In the genomic region with DNA sequence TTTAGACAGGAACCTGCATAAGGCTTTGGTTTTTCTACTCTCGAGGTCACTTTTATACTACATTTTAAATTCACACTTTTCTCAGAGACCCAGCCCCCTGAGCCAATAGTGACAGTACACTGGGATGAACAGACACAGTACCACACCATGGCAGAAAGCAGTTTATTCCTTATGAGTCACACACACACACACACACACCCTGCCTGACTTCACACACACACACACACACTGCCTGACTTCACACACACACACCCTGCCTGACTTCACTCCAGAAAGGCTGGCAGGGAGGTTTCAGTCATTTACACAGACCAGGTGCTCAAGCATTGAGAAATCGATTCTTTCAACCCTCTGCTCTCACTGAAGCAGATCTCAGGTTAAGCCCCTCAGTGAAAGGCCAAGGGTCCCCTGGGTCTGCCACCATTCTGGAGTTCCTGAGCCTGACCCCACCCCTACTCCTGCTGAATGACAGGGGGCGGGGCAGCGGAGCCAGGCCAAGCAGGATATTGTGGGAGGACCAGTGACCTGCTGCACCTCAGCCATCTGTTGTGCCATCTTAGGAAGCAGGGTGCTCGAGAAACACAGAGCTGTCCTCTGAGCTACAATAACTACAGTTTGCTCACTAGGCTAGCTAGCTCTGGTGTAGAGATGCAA, we compare ENCODE assay signal across 10 mouse cellular contexts. TPM values are rescaled to one million over a fixed set of nuclear protein-coding genes. Genes with fewer than 3 reads are reported as not detected.
DNase-seq lines count a peak whose midpoint lies in the region; ATAC-seq lines count a peak whose summit lies in the region.
"Had no signal": no experiment of that assay in that cellular context is flagged by ENCODE, and none has a peak within 500 bp of the region (broad histone marks: within the 10 kb centered on the region; RNA-seq: fewer than 3 reads in every experiment).

No protein-coding gene starts in this region.

- H3K9ac ChIP-seq in intestine, embryonic 15.5 days = no peak overlapping the region; the same call in 1 of the 2 replicates
- H3K9ac ChIP-seq in neural tube, embryonic 12.5 days = no peak overlapping the region

- no peaks in the 10 kb centered on the region for H3K9me3 ChIP-seq in intestine, embryonic 15.5 days
- H3K9me3 ChIP-seq in neural tube, embryonic 12.5 days = no peaks in the 10 kb centered on the region

- no peaks in the 10 kb centered on the region for H3K36me3 ChIP-seq in intestine, embryonic 15.5 days
- H3K36me3 ChIP-seq in neural tube, embryonic 12.5 days = no peaks in the 10 kb centered on the region

- ATAC-seq in intestine, embryonic 15.5 days = peak; percentile 74
- ATAC-seq in neural tube, embryonic 12.5 days (ENCODE audit: low FRiP score, low read depth) = peak; percentile 48; the same call in 1 of the 2 replicates

- DNase-seq in kidney, postnatal 4 days = peak; percentile 52 to 59
- DNase-seq in kidney, adult 8-10 months = no peak
- peak; percentile 72 for DNase-seq in embryo, embryonic 10.5 days (ENCODE audit: low spot score)
- DNase-seq in adrenal gland, postnatal 25 days = no peak
- DNase-seq in layer of hippocampus, adult 11-12 months (ENCODE audit: low spot score) = no peak
- DNase-seq in thymus, postnatal 25 days = no peak
- DNase-seq: lung, postnatal 36 days had no signal

- H3K4me2 ChIP-seq in intestine, embryonic 15.5 days (replicated peaks) = no peak overlapping the region
- H3K4me2 ChIP-seq in neural tube, embryonic 12.5 days (replicated peaks) = no peak overlapping the region
- H3K4me2 ChIP-seq: heart, embryonic 11.5 days had no signal

- no peaks in the 10 kb centered on the region for H3K27me3 ChIP-seq in intestine, embryonic 15.5 days (replicated peaks)
- no peaks in the 10 kb centered on the region for H3K27me3 ChIP-seq in neural tube, embryonic 12.5 days (replicated peaks)

- WGBS in intestine, embryonic 15.5 days = 49% methylated on average over 5 of the region's 5 CpGs
- WGBS in neural tube, embryonic 12.5 days = 42% methylated on average over 5 of the region's 5 CpGs

- no peaks in the 10 kb centered on the region for H3K4me1 ChIP-seq in intestine, embryonic 15.5 days (replicated peaks)
- H3K4me1 ChIP-seq in neural tube, embryonic 12.5 days = no peaks in the 10 kb centered on the region

- no peak overlapping the region for H3K4me3 ChIP-seq in intestine, embryonic 15.5 days (replicated peaks)
- H3K4me3 ChIP-seq in neural tube, embryonic 12.5 days = no peak overlapping the region

- no peak overlapping the region for H3K27ac ChIP-seq in intestine, embryonic 15.5 days
- no peak overlapping the region for H3K27ac ChIP-seq in neural tube, embryonic 12.5 days

RNA-seq across cellular contexts. Expression of a gene that starts 16.5 kb away (rescaled TPM):
- polyA plus RNA-seq in intestine, embryonic 15.5 days (2015; fragmentation: Nextera tagmentation; extraction: Ambion mirVana) = 20.8 and 23.5 TPM in 2 replicates
- polyA plus RNA-seq in neural tube, embryonic 12.5 days (2016; fragmentation: Nextera tagmentation; extraction: Ambion mirVana) = 31.6 and 35.1 TPM in 2 replicates
- total RNA-seq in adrenal gland, postnatal 25 days (2021) = 32.8 and 35.5 TPM in 2 replicates

RNA-seq across cellular contexts. Expression of a gene that starts 44.2 kb away (rescaled TPM):
- 1.6 and 1.7 TPM in 2 replicates for polyA plus RNA-seq in intestine, embryonic 15.5 days (2015; fragmentation: Nextera tagmentation; extraction: Ambion mirVana)
- polyA plus RNA-seq in neural tube, embryonic 12.5 days (2016; fragmentation: Nextera tagmentation; extraction: Ambion mirVana) = 3.7 and 4.1 TPM in 2 replicates
- 3.9 and 4.4 TPM in 2 replicates for total RNA-seq in adrenal gland, postnatal 25 days (2021)

Comparison
In these comparisons a context has a peak if more than half of its experiments do, and no peak if none do; other contexts are left out.
1. DNase-seq: peak in kidney, postnatal 4 days (2 of 2) and embryo, embryonic 10.5 days (single experiment); none in kidney, adult 8-10 months (0 of 2), adrenal gland, postnatal 25 days (single experiment), layer of hippocampus, adult 11-12 months (single experiment) and thymus, postnatal 25 days (single experiment).